Mouse (Mus musculus) small intestine, adult 2 months (tissue): ENCODE results near the gene Pgap1.

Experiments
- CTCF ChIP-seq: fragments of 200-500 bp; IDR thresholded peaks from 2 replicates; pipeline ENCODE4 v1.5.1; 2012; ENCODE audit warnings: low read depth, mild to moderate bottlenecking, control low read depth, inconsistent platforms, low read length, moderate library complexity, mixed read lengths; ENCODE audit not compliant: insufficient replicate concordance, insufficient read length; ENCODE audit errors: extremely low read depth
- POLR2A ChIP-seq: fragments of 200-500 bp; IDR thresholded peaks from 2 replicates; pipeline ENCODE4 v1.6.1; 2012; ENCODE audit warnings: low read depth, mild to moderate bottlenecking, control low read depth, inconsistent platforms, low read length, moderate library complexity

DNA sequence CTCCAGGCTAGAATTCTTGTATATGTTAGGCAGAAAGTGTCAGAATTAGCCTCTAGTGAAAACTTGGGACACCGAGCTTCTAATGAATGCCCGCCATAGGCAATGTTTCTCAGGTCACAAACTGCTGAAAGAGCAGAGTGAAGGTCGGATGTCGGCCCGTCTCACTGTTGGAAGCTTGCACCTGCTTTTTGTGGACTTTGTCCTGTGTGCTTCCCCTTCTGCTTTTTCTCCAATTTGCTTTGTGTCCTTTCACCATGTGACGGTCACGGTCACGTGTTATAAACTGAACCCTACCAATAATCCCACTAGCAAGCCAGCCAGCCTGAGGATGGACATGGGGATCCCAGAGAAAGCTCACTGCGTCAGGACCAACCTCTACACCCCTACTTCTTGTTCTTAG, 12.3 kb downstream of the Pgap1 start:
- TF ChIP-seq CTCF (no peak), POLR2A (no peak)
